Mouse (Mus musculus) right cerebral cortex, postnatal 10 days (tissue): ENCODE results near the gene Mib2.

Source experiments
- DNase-seq, 2 experiments: peaks; one replicate each; pipeline ENCODE4 v3.0.0; 2021; ENCODE audit warnings: low spot score in 2 of 2

Mib2 gene

GRCm38 (mm10) chr4:155618321-155618720 is 50.7 kb downstream of the Mib2 start:
- no peak for DNase-seq

GRCm38 (mm10) chr4:155613264-155613663 is 55.7 kb downstream of the Mib2 start:
- no peak for DNase-seq

- DNase-seq = no peak
These were observed 57.1 kb downstream of the Mib2 start for GRCm38 (mm10) chr4:155611860-155612259.

- DNase-seq = no peak
These were observed 62.2 kb downstream of the Mib2 start for GRCm38 (mm10) chr4:155606825-155607224.

GRCm38 (mm10) chr4:155605132-155605531 is 63.9 kb downstream of the Mib2 start:
- no peak for DNase-seq
